Mouse (Mus musculus): ENCODE data around the gene Gpx3.
"Not testable (repeated sequence)": the region's sequence is repeated elsewhere in the genome, so short reads cannot be mapped to it uniquely, and the experiment has no call there.

Gene Gpx3

GRCm38 (mm10) chr11:54879922-54880321, 22.3 kb upstream of the Gpx3 start:
- no peak for DNase-seq (ENCODE audit: low spot score in 2 of 2)

DNA sequence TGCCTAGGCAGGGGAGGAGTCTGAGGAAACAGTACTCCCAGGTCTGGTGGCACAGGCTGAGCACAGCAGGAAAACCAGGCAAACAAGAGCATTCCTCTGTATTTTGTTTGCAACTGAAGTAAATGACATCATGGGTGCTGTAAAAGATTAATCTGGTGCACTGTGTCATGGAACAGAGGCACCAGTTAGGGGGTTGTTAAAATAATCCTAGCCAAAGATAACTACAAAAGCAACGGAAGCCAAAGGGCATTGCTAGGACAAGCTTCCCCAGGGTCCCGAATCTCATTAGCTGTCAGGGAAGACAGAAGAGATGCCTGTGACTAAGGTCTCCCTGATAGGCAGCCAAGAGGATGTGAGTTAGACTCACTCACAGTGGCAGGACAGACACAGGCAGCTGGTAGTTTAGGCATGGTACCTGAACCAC, 21.2 kb upstream of the Gpx3 start:
- no peak for DNase-seq (ENCODE audit: low spot score in 2 of 2)

- DNase-seq (ENCODE audit: low spot score in 2 of 2) = no peak
Observed at GRCm38 (mm10) chr11:54882671-54883070, 19.6 kb upstream of the Gpx3 start.

DNA sequence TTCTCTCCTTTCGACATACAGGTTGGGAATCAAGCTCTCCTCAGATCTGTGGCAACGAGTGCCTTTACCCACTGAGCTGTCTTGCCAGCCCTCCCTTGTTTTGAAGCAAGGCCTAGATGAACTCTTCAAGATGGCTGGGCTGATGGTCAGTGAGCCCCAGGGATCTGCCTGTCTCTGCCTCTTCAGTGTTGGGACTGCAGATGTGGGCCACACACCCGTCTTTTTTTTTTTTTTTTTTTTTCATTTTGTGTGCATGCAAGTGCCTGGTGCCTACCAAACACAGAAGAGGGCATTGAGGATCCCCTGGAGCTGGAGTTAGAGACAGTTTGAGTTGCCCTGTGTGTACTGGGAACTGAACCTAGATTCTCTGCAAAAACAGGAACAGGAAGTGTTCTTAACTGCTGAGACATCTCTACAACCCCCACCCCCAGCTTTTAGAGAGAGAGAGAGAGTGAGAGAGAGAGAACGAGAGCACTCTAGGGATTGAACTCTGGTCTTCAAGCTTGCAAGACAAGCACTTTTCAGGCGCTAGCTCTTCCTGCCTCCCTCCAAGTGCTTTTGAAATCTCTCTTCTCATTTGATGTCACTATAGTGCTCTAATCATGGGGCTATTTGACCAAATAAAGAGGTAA, 17.9 kb upstream of the Gpx3 start:
- DNase-seq (ENCODE audit: low spot score in 2 of 2) = no peak

DNA sequence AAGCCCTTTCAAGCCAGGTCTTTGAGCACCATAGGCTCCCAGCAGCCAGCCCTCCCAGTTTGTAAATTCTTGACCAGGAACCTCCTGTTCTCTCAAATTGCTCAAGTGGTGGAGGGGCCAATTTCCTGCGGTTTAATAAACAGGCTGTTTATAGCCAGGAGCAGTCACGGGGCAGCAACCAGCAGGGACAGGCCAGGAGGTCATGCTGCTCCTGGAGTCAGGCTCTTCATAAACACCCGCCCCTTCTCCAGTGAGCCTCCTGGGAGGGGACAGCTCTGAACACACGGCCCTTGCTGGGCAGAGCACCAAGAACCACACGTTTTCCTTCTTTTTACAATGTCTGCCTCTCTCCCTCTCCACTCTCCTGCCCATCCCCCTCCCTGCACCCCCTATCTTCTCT, 17.3 kb upstream of the Gpx3 start:
- no peak for DNase-seq (ENCODE audit: low spot score in 2 of 2)

DNA sequence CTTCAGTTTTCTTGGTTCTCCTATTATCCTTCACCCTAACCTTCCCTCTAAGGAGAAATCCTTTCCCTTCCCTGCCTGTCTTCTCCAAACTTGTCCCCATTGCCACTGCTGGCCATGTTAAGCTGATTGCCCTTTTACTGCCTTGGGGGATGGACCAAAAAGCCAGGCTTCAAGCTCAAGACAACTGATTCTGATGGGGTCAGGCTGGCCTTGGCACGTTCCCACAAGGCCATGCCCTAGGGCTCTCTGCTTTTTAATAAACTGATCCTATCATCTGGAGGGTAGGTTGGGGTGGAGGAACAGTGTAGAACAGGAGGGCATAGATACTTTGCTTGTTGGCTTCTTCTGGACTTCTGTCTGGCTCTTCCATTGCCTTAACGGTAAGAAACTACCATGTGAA, 16.8 kb upstream of the Gpx3 start:
- no peak for DNase-seq (ENCODE audit: low spot score in 2 of 2)

GRCm38 (mm10) chr11:54887927-54888326, 14.3 kb upstream of the Gpx3 start:
- DNase-seq (ENCODE audit: low spot score in 2 of 2) = no peak

DNA sequence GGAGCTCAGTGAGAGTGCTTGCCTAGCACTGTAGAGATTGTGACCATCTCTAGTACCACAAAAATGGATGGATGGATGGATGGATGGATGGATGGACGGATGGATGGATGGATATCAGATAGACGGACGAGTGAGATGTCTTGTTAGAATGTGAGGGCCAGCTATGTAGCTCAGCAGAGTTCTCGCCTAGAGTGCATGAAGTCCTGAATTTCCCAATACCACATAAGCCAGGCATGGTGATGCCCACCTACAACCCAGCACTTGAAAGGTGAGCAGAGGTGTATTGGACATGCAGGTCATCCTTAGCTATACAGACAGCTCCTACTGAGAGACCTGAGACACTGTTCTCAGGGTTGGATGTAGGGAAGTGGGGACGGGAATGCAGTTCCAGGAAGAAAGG, 10.9 kb upstream of the Gpx3 start:
- DNase-seq (ENCODE audit: low spot score in 2 of 2) = no peak

DNA sequence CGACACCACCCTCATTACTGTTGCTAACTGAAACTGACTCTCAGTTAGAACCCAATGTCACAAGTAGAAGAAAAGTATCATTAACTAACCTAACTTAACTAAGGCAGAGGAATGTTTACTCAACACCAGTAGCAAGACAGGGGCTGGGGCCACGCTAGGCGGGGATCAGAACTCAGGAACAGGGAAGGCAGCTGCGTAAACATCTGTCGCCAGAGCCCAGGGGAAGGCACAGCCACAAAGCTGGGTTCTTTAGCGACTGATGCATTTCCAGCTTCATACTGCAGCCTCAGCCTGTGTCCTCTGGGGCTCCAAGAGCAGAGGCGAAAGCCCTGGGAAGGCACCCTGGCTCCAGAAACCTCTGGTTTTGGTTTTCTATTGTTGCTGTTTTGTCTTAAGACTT, 10.2 kb upstream of the Gpx3 start:
- no peak for DNase-seq (ENCODE audit: low spot score in 2 of 2)

DNA sequence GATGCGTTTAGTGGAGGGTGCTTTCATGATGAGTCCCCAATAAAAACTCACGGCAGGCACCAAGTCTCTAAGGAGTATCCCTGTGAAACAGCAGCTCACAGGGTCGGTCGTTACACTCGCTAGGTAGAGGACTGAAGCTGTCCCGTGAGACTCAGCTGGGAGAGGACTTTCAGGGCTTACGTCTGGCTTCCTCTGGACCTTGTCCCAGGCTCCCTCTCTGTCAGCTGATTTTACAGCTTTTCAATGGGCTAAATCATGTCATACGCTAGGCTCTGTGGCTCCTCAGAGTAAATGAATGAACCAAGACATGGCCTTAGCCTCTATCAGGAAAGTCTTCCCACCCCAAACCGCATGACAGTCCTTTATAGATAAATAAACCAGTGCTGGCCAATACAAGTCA, 7.7 kb upstream of the Gpx3 start:
- no peak for DNase-seq (ENCODE audit: low spot score in 2 of 2)

DNA sequence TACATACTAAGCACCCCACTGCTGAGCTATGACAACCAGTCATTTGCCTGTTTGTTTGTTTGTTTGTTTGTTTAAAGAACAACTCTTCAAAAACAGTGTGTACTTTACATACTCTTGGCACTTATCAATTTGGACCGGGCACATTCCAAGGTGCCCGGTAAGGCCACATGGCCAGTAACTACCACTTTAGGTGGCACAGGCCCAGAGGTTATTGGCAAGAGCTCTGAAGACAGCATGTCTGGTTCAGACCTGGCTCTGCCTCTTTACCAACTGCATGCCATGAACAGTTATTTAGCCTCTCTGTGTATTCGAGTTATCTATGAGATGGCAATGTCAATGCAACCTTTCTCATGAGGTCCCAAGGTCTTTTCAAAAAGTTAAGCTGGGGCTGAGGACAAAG, 5.6 kb upstream of the Gpx3 start:
- DNase-seq (ENCODE audit: low spot score in 2 of 2) = not testable (repeated sequence)

DNA sequence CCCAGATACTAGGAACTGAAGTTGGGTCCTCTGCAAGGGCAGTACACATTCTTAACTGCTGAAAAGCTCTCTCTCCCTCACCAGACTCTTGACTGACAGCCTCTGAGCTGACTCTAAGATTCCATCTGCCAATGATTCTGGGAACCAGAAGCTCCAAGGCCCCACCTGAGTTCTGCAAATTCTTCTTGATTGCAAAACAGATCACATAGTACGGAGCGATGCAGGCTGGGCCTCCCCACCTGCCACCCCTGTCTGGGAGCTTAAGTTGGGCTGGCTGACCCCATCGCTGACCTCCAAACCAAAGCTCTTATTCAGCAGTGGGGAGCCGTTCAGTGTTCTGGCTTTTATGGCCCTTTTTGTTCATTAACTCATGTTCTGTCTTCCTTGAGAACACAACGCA, 4.8 kb upstream of the Gpx3 start:
- no peak for DNase-seq (ENCODE audit: low spot score in 2 of 2)

GRCm38 (mm10) chr11:54899657-54900056, 2.6 kb upstream of the Gpx3 start:
- DNase-seq (ENCODE audit: low spot score in 2 of 2) = no peak

- DNase-seq (ENCODE audit: low spot score in 2 of 2) = no peak
Observed at GRCm38 (mm10) chr11:54903339-54903738, 1.1 kb downstream of the Gpx3 start.

- DNase-seq (ENCODE audit: low spot score in 2 of 2) = no peak
Observed at GRCm38 (mm10) chr11:54903940-54904706, 1.9 kb downstream of the Gpx3 start.

DNA sequence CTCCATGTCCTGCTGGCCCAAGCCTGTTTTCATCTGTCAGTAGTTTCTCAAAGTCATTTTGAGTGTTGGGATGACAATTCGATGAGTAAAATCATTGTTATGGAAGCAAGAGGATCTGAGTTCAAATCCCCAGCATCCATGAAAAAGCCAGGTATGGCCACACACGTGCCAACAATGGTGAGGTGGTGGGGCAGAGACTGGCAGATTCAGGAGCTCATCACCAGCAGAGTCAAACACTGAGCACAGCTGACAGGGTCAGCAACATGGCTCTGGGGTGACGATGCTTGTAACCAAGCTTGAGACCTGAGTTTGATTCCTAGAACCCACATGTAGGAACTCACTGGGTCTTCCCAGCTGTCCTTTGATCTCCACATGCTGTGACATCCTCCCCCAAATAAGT, 2.8 kb downstream of the Gpx3 start:
- no peak for DNase-seq (ENCODE audit: low spot score in 2 of 2)

DNA sequence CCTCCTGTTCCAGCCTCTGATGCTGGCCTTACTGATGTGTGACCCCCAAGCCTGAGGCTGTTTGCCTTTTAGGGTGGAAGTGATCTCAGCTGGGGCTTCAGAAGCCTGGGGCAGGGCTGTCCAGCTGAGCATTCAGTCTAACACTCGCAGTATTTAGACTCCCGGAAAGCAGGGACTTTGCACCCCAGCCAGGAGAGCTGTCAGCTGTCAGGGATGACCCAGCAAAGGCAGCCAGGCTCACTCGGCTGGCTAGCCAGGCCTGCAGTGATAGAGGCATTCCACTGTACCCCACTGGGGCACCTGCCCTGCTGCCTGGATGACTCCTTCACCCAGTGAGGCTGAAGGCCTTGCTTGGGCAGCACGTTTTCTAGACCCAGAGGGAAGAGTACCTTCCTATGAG, 3.7 kb downstream of the Gpx3 start:
- DNase-seq (ENCODE audit: low spot score in 2 of 2) = no peak

DNA sequence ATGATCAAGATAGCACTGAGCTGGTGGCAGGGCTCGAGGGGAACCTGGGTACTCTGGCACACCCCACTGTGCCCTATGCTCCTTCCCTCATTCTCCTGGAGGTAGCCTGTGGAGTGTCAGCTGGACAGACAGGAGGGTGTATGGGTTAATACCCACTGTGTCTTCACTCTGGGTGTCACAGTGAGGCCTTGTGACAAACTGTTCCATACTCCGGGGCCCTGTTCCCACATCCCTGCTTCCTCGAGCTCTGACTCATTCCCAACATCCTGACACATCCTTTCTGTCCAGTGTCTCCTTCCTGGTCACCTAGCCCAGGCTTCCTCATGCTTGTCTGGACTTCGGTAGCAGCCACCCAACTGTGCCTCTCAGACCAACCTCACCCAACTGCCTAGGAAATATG, 4.2 kb downstream of the Gpx3 start:
- no peak for DNase-seq (ENCODE audit: low spot score in 2 of 2)

- no peak for DNase-seq (ENCODE audit: low spot score in 2 of 2)
Observed at GRCm38 (mm10) chr11:54907259-54907658, 5.0 kb downstream of the Gpx3 start.

- DNase-seq (ENCODE audit: low spot score in 2 of 2) = no peak
Observed at GRCm38 (mm10) chr11:54909273-54909672, 7.0 kb downstream of the Gpx3 start.

- no peak for DNase-seq (ENCODE audit: low spot score in 2 of 2)
Observed at GRCm38 (mm10) chr11:54910081-54910665, 7.9 kb downstream of the Gpx3 start.

DNA sequence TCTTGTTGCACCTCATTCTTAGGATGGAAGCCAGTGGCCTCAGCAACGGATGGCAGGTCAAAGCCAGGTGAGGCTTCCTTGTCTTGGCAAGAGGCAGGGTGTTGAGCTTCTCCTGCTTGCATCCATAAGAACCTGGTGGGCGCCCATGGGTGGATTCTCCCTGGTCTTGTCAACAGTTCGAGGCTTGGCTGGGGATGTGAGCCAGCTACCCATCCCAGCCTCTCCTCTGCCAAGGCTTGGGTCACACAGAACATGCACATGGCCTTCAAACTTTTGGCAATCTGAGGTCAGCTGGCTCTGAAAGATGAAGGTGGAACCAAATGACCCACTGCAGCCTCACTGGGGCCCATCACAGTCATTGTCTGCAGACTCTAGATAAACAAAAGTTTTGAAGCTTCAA, 8.9 kb downstream of the Gpx3 start:
- DNase-seq (ENCODE audit: low spot score in 2 of 2) = no peak
